Mouse (Mus musculus) T-helper 17 cell (primary cell): Measurements from ENCODE around the gene Arhgap10.

ENCODE experiments used
- in situ Hi-C, 2 experiments: fragments of 300-600 bp; cut with MboI, MseI; formaldehyde crosslinking; loops; 1 replicate in 1 of 2; 2 replicates in 1 of 2; pipeline ENCODE4 v1.15.1; 2025; ENCODE audit warnings: high pct_unique_total_duplicates in 2 of 2

Gene Arhgap10

DNA sequence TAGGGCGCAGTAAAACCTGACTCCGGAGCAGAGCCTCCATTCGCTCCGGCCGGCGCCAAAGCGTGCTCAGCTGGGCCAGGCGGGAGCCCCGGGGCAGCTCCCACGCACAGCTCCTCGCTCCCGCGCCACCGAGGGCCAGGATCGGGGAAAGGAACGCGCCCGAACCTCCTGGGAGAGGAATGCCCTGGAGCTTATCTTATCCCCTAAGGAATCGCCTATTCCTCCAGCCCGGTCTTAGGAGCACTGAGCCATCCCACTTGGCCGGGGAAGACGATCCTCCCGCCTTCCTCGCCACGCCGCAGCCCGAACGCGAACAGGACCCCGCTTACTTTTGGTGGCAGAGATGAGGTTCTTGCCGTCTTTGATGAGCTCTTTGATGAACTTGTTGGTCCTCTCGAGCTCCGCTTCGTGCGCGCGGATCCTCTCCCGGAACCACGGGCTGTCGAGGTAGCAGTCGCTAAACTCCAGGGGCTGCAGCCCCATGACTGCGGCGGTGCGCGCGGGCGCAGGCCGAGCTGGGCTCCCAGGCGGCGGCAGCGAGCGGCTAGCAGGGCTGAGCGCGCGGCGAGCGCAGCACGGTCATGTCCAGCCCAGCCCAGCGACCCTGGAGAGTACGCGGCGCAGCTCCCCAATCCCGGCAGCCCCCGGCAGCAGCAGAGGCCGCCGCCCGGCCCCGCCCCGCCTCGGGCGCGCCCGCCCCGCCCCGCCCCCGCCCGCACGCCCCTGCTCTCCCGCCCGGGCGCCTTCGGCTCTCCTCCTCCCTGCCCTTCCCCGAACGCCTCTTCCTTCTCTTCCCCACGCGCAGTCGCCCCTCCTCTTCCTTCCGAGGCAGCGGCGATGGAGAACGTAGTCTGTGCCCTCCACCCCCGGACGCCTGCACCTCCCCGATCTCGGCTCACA, at the start of gene Arhgap10:
TSS of gene Arhgap10 (minus strand) at position 653 of the 900 bp plus-strand sequence.
- in situ Hi-C loops = loop anchor here in 1 of 2 experiments (5.0 kb wide), 1 partner anchor 65 kb away; no protein-coding TSS in a partner anchor

DNA sequence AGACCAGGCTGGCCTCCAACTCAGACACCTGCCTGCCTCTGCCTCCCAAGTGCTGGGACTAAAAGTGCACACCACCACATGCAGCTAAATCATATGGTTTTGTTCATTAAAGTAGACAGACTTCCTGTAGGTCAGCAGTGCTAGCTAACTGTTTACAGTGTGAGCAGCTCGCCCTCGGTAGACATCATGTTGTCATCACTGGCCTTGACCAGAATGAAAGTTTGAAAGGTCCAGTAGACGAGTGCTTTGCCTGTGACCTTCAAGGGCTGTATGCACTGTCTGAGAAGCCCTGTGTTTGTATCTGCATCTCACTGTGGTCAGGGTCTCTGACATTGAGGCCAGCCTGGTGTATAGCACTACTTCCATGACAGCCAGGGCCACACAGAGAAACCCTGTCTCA, 43.7 kb upstream of the Arhgap10 start:
- in situ Hi-C loops = no loop called here

DNA sequence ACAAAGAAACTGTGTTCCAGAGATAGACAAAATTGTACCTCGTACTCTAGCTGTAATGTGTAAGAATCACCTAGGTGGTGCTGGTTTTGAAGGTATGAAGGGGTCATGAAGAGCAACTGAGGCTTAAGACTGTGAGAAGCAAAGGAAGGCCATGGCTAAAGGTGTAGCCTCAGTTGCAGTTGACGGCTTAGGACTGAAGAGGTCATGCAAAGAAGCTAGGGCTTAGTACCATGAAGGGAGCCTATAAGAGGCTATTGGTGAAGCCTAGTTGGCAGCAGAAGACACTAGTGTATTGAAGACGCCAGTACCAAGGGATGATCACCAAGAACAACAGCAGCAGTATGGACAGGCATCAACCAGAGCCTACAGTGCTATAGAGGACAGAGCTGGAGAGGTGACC, 34.7 kb upstream of the Arhgap10 start:
- in situ Hi-C loops = no loop called here

DNA sequence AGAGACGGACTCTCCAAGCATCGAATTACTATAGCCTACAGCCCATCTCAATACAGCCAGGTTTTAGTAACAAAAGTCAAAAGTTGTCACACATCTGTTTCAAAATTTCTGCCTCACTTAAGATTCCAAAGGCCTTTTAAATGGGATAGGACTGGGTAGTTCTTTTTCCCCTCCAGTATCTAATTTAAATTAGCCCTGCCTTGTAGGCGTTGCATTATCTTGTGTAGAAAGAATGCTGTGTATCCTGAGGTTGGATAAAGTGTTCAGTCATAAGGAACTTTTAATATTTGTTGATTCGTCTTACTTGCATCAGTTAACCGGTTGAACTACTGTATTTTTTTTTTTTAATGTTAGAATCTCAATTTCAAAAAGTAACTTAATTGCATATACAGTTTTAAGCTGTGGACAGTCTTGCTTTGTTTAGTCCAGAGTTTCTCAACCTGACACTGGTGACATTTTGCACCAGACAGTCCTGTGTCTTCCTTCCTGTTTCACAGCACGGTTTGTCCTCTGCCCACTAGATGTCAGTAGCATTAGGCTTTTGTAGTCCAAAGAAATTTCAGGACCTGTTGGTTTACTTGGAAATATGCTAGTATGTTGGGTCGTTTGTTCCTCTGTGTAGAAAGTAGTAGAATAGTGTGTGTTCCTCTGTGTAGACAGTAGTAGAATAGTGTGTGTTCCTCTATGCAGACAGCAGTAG, 32.3 kb upstream of the Arhgap10 start:
- in situ Hi-C loops = loop anchor here in 1 of 2 experiments (10.0 kb wide), 1 partner anchor 135 kb away; no protein-coding TSS in a partner anchor

- in situ Hi-C loops = loop anchor here in 1 of 2 experiments (10.0 kb wide), 1 partner anchor 134 kb away; no protein-coding TSS in a partner anchor
Observed at GRCm38 (mm10) chr8:77549121-77549706, 31.5 kb upstream of the Arhgap10 start, which contains the start of gene Prmt9. Prmt9 (plus strand) TSS chr8:77549397.

GRCm38 (mm10) chr8:77545616-77546015, 27.9 kb upstream of the Arhgap10 start:
- in situ Hi-C loops = loop anchor here in 1 of 2 experiments (10.0 kb wide), 1 partner anchor 131 kb away; no protein-coding TSS in a partner anchor

GRCm38 (mm10) chr8:77544428-77544827, 26.7 kb upstream of the Arhgap10 start:
- in situ Hi-C loops = loop anchor here in 1 of 2 experiments (10.0 kb wide), 1 partner anchor 130 kb away; no protein-coding TSS in a partner anchor

DNA sequence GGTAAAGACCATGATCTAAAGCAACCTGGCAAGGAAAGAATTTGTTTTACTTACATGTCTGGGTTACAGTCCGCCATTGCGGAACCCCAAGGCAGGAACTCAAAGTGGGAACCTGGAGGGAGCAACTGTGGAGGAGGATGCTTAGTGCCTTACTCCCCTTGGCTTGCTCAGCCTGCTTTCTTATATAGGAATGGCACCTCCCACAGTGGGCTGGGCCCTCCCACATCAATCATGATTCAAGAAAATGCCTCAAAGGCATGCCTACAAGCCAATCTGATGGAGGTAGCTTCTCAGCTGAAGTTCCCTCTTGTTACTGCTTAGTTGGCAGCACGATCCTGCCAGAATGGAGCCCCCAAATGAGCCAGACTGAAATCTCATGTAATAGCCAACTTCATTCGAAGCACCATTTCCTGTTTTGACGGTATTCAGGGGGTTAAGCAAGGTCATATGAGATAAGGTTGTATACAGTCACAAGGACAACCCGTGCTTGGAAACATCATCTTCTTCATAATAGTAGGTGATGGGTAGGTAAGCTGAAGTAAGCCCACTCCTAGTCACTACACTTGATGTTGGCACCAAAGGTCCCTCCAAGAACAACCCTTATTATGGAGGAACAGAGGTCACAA, 25.5 kb upstream of the Arhgap10 start:
- in situ Hi-C loops = loop anchor here in 1 of 2 experiments (10.0 kb wide), 1 partner anchor 128 kb away; no protein-coding TSS in a partner anchor

- in situ Hi-C loops = loop anchor here (5.0 to 10.0 kb wide), 2 partner anchors 57 to 116 kb away; no protein-coding TSS in a partner anchor
Observed at GRCm38 (mm10) chr8:77538256-77538655, 20.5 kb upstream of the Arhgap10 start.

- in situ Hi-C loops = loop anchor here (5.0 to 10.0 kb wide), 2 partner anchors 58 to 115 kb away; no protein-coding TSS in a partner anchor
Observed at GRCm38 (mm10) chr8:77536821-77537220, 19.1 kb upstream of the Arhgap10 start.

DNA sequence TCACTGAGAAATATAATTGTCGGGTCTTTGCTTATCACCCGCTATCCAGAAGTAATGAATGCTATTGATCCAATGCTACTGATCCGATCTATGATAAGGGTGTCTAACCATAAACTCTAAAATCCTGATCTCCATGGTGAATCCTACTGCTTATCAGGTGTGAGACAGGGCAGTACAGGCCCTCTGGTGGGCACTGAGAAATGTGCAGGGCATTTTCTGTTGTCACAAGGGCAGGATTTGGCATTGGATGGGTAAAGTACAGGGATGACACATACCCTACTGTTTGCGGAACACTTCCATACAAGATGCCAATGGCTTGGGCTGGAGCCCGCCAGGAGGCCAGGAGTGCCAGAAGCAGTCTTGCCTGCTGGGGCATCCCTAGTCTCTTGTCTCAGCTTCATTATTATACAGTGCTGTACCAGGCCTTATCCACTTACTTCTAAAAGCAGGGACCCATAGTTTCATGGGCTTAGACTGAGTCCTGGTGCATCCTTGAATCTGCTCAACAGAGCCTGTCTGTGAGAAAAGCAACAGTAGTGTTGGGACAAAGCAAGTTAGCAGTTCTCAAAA, 17.4 kb upstream of the Arhgap10 start:
- in situ Hi-C loops = loop anchor here (5.0 to 10.0 kb wide), 2 partner anchors 60 to 113 kb away; no protein-coding TSS in a partner anchor

DNA sequence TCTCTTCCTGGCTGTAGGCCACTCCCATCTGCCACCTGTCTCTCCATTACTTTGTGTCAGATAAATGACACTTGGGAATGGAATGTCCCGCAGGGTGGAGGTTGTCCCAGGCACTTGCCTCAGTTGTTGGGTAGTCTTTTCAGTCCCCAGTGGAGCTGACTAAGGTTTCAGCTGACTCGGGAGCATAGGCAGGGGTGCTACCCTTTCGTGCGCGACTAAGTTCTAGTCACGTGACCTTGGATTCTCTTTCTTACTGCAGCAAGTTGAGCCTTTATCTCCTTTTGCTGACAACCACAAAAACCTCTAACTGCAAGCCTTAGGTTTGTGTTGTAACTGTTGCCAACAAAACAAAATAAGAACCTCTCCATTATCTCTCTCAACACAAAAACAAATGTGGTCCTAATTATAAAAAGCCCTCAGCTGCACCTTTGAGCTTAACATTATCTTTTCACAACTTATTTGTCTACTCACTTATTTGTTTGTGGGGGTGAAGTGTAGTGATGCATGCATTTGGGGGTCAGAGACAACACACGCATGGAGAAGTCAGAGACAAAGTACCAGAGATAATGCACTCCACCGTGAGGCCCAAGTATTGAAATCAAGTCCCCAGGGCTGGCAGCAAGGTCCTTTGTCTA, 16.7 kb upstream of the Arhgap10 start:
- in situ Hi-C loops = loop anchor here in 1 of 2 experiments (10.0 kb wide), 1 partner anchor 60 kb away; no protein-coding TSS in a partner anchor

DNA sequence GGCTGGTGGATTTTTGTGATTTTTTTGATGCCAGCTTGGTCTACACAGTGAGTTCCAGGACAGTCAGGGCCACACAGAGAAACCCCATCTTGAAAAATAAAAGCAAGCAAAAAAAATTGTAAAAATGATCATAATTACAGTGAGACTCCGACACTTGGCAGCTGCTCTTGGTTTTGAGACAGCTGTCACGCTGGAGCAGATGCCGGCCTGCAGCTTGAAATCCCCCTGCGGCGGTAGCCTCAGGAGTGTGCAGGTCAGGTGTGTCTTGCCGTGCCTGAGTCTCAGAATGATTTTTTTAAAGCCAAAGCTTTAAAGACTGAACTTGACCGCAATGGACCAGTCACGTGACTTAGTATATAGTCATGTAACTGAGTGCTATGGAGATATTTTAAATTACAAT, 8.4 kb upstream of the Arhgap10 start:
- in situ Hi-C loops = no loop called here

- in situ Hi-C loops = loop anchor here in 1 of 2 experiments (5.0 kb wide), 1 partner anchor 103 kb away; no protein-coding TSS in a partner anchor
Observed at GRCm38 (mm10) chr8:77524906-77525305, 7.2 kb upstream of the Arhgap10 start.

DNA sequence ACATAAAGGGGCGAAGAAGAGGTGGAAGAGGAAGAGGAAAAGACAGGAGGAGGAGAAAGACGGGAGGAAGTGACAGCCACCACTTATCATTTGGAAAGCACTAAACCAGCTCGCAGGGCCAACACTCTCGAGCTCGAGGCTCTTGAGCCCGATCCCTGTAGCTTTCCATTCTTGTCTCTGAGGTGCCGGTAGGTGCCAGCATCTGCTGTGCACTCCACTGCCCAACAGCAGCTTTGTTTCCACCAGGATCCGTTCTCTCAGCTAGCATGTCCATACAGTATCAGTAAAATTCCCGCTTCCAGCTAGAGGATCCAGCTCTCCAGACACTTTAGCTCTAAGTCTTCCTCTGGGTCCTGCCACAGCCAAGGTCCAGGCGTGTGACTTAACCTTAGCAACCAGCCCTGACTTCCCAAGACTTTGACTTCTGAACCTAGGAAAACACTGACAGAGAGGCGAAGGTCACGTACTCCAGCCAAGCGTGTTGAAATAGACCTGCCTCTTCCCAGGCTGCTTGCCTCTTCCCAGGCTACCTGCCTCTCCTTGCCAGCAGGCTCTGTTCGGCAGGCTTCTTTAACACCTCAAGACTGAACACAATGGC, 6.4 kb upstream of the Arhgap10 start:
- in situ Hi-C loops = loop anchor here in 1 of 2 experiments (5.0 kb wide), 1 partner anchor 102 kb away; no protein-coding TSS in a partner anchor

GRCm38 (mm10) chr8:77522984-77523383, 5.2 kb upstream of the Arhgap10 start:
- in situ Hi-C loops = loop anchor here in 1 of 2 experiments (5.0 kb wide), 1 partner anchor 101 kb away; no protein-coding TSS in a partner anchor

- in situ Hi-C loops = loop anchor here in 1 of 2 experiments (5.0 kb wide), 1 partner anchor 99 kb away; no protein-coding TSS in a partner anchor
Observed at GRCm38 (mm10) chr8:77521028-77521785, 3.5 kb upstream of the Arhgap10 start.

DNA sequence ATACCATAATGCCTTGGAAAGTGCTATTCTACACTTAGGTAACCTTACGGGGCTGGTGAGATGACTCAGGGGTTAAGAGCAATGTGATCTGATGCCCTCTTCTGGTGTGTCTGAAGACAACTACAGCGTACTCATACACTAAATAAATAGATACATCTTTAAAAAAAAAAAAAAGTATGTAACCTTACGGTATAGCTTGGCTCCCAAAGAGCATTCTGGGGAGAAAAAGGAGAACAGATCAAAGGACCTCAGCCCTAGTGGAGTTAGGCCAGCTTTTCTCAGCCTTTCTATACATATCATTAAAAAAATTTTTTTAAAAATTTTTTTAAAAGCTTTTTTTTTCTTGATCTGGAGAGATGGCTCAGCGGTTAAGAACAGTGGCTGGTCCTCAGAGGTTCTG, 2.8 kb upstream of the Arhgap10 start:
- in situ Hi-C loops = loop anchor here in 1 of 2 experiments (5.0 kb wide), 1 partner anchor 98 kb away; no protein-coding TSS in a partner anchor
